Mouse (Mus musculus): ENCODE data around the gene Synpr. TPM values are rescaled to one million over a fixed set of nuclear protein-coding genes. Genes with fewer than 3 reads are reported as not detected.

The Synpr gene
- total RNA-seq, 2 experiments from 2014 or later = 154 to 161 TPM

GRCm38 (mm10) chr14:13519239-13520011 is 234.8 kb downstream of the Synpr start:
- DNase-seq (ENCODE audit: low spot score in 2 of 2) = no peak

- no peak for DNase-seq (ENCODE audit: low spot score in 2 of 2)
Measured at GRCm38 (mm10) chr14:13547746-13548145, 263.2 kb downstream of the Synpr start.

GRCm38 (mm10) chr14:13551209-13551608 is 266.6 kb downstream of the Synpr start:
- peak; percentile 3 to 22 for DNase-seq (ENCODE audit: low spot score in 2 of 2)

GRCm38 (mm10) chr14:13553616-13554370 is 269.2 kb downstream of the Synpr start:
- DNase-seq (ENCODE audit: low spot score in 2 of 2) = no peak

- no peak for DNase-seq (ENCODE audit: low spot score in 2 of 2)
Measured at GRCm38 (mm10) chr14:13554631-13555030, 270.1 kb downstream of the Synpr start.

GRCm38 (mm10) chr14:13558117-13558516 is 273.5 kb downstream of the Synpr start:
- DNase-seq (ENCODE audit: low spot score in 2 of 2) = no peak

- no peak for DNase-seq (ENCODE audit: low spot score in 2 of 2)
Measured at GRCm38 (mm10) chr14:13567250-13567649, 282.7 kb downstream of the Synpr start.

GRCm38 (mm10) chr14:13567996-13568395 is 283.4 kb downstream of the Synpr start:
- DNase-seq (ENCODE audit: low spot score in 2 of 2) = no peak

- no peak for DNase-seq (ENCODE audit: low spot score in 2 of 2)
Measured at GRCm38 (mm10) chr14:13571941-13572340, 287.4 kb downstream of the Synpr start.

- DNase-seq (ENCODE audit: low spot score in 2 of 2) = no peak
Measured at GRCm38 (mm10) chr14:13572530-13572929, 287.9 kb downstream of the Synpr start.

- no peak for DNase-seq (ENCODE audit: low spot score in 2 of 2)
Measured at GRCm38 (mm10) chr14:13578101-13578500, 293.5 kb downstream of the Synpr start.

GRCm38 (mm10) chr14:13578744-13579143 is 294.2 kb downstream of the Synpr start:
- no peak for DNase-seq (ENCODE audit: low spot score in 2 of 2)

- peak; percentile 19 to 72 for DNase-seq (ENCODE audit: low spot score in 2 of 2)
Measured at GRCm38 (mm10) chr14:13593321-13593940, 308.9 kb downstream of the Synpr start.

- DNase-seq (ENCODE audit: low spot score in 2 of 2) = no peak
Measured at GRCm38 (mm10) chr14:13596251-13596650, 311.7 kb downstream of the Synpr start.

- DNase-seq (ENCODE audit: low spot score in 2 of 2) = no peak
Measured at GRCm38 (mm10) chr14:13597204-13597603, 312.6 kb downstream of the Synpr start.

- no peak for DNase-seq (ENCODE audit: low spot score in 2 of 2)
Measured at GRCm38 (mm10) chr14:13620531-13620930, 336.0 kb downstream of the Synpr start.

- DNase-seq (ENCODE audit: low spot score in 2 of 2) = peak in 1 of 2 experiments; percentile 6
Measured at GRCm38 (mm10) chr14:13649865-13650264, 365.3 kb downstream of the Synpr start.

- no peak for DNase-seq (ENCODE audit: low spot score in 2 of 2)
Measured at GRCm38 (mm10) chr14:13651039-13651438, 366.5 kb downstream of the Synpr start.

- DNase-seq (ENCODE audit: low spot score in 2 of 2) = peak in 1 of 2 experiments; percentile 18
Measured at GRCm38 (mm10) chr14:13651541-13652298, 367.1 kb downstream of the Synpr start.
